Comparison of ENCODE assay signal across 18 mouse cellular contexts in the genomic region with DNA sequence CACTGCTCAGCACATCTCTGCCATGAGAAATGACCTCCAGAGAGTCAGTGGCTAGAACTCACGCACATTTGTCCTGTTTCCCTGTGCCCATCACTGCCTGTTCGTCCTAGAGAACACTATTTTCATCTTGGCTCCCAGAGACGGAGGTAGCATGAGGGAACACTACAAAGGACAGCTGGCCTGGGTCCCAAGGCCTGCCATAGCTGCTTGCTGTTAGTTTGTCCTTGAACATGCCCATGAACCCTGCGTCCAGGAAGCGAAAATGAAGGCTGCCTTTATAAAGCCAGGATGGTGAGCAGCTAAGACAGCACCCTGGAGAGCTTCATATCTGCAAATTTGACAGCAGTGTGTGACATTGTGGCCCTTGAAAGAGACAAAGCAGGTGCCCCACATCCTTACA.
DNase-seq lines count a peak whose midpoint lies in the region.
"Had no signal": no experiment of that assay in that cellular context is flagged by ENCODE, and none has a peak within 500 bp of the region (broad histone marks: within the 10 kb centered on the region; RNA-seq: fewer than 3 reads in every experiment).

No protein-coding gene starts in this region.

- H3K27ac ChIP-seq in midbrain, embryonic 10.5 days (replicated peaks), result no peak overlapping the region
- H3K27ac ChIP-seq: forebrain, embryonic 13.5 days; gastrocnemius, adult 2 months; intestine, embryonic 15.5 days; liver, embryonic 13.5 days; midbrain, embryonic 13.5 days had no signal

- peak; percentile 86 to 88 for DNase-seq in adrenal gland, adult (ENCODE audit: inconsistent age in 2 of 2, low spot score in 1 of 2)
- no peak for DNase-seq in adrenal gland, postnatal 4 days (ENCODE audit: low spot score in 2 of 2)
- DNase-seq in ovary, postnatal 36 days (ENCODE audit: low spot score), result peak; percentile 24
- DNase-seq in ovary, postnatal 14 days (ENCODE audit: low spot score), result no peak
- DNase-seq in heart, postnatal 36 days, result peak; percentile 43 to 44
- DNase-seq in midbrain, embryonic 10.5 days (ENCODE audit: low spot score), result no peak
- DNase-seq in liver, result no peak
- DNase-seq: cerebellum, adult 2 months; gastrocnemius, adult 2 months; kidney, adult 8-10 months; kidney, postnatal 14 days; liver, embryonic 13.5 days; lung, adult 2 months; thymus, postnatal 25 days had no signal

- no peaks in the 10 kb centered on the region for H3K9me3 ChIP-seq in midbrain, embryonic 10.5 days (replicated peaks)
- H3K9me3 ChIP-seq: forebrain, embryonic 13.5 days; intestine, embryonic 15.5 days; limb, embryonic 12.5 days; liver, embryonic 13.5 days; midbrain, embryonic 13.5 days had no signal

- H3K4me1 ChIP-seq in midbrain, embryonic 10.5 days, result peaks cover 25% of the 10 kb centered on the region
- H3K4me1 ChIP-seq: liver, embryonic 13.5 days had no signal

- H3K36me3 ChIP-seq in midbrain, embryonic 10.5 days, result no peaks in the 10 kb centered on the region
- H3K36me3 ChIP-seq: intestine, embryonic 15.5 days; limb, embryonic 12.5 days; liver, embryonic 13.5 days; midbrain, embryonic 13.5 days had no signal

- WGBS in midbrain, embryonic 10.5 days, result 75% methylated on average over 5 of the region's 5 CpGs

- intact Hi-C loops in heart, postnatal 36 days (cut with DNase I), result no loop called here

- no peak overlapping the region for H3K4me3 ChIP-seq in midbrain, embryonic 10.5 days
- H3K4me3 ChIP-seq: forebrain, embryonic 13.5 days; gastrocnemius, adult 2 months; intestine, embryonic 15.5 days; limb, embryonic 12.5 days; liver, embryonic 13.5 days; midbrain, embryonic 13.5 days had no signal

- H3K27me3 ChIP-seq in midbrain, embryonic 10.5 days (ENCODE audit: low read depth, poor library complexity, severe bottlenecking), result no peaks in the 10 kb centered on the region
- H3K27me3 ChIP-seq: forebrain, embryonic 13.5 days; intestine, embryonic 15.5 days; liver, embryonic 13.5 days; midbrain, embryonic 13.5 days had no signal

Comparison
In these comparisons a context has a peak if more than half of its experiments do, and no peak if none do; other contexts are left out.
1. DNase-seq: peak in adrenal gland, adult (2 of 2), ovary, postnatal 36 days (single experiment) and heart, postnatal 36 days (2 of 2); none in adrenal gland, postnatal 4 days (0 of 2), ovary, postnatal 14 days (single experiment), midbrain, embryonic 10.5 days (single experiment) and liver (single experiment).